Mouse (Mus musculus) G1E (cell line): ENCODE results near the gene Snrpa.

Experiments used
- CTCF ChIP-seq: IDR thresholded peaks from 2 replicates; pipeline ENCODE4 v1.5.1; 2012; ENCODE audit warnings: low read depth, low read length, inconsistent platforms, mixed read lengths
- GATA1 ChIP-seq: IDR thresholded peaks from 2 replicates; pipeline ENCODE4 v1.6.1; 2012; ENCODE audit warnings: borderline replicate concordance, low read length, inconsistent platforms, mixed read lengths
- GATA2 ChIP-seq: IDR thresholded peaks from 2 replicates; pipeline ENCODE4 v1.6.1; 2012; ENCODE audit warnings: low read depth, low read length, inconsistent platforms, borderline replicate concordance
- POLR2AphosphoS5 ChIP-seq: IDR thresholded peaks from 2 replicates; pipeline ENCODE4 v1.6.1; 2012; ENCODE audit warnings: low read depth, low read length, inconsistent platforms; ENCODE audit not compliant: insufficient replicate concordance
- TAL1 ChIP-seq: conservative IDR thresholded peaks from 2 replicates; pipeline ENCODE4 v1.6.1; 2012; ENCODE audit warnings: low read depth, low read length, inconsistent platforms, mixed read lengths

DNA sequence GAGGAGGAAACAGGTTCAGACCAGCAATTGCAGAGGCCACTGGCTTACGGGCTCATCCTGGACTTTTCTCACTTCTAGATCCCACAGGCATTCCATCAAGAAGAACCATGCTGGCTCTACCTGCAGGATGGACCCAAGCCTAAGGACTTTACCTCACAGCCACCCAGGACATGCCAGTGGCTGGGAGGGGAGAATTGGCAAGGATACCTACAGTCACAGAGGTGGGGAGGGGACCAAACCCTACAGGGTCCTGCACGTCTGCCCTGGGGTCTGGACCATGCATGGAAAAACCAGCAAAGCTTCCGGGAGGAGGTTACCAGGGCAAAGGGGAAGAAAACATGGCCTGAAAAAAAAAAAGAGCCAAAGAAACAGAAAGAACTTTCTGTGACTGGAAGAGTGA lies 25.1 kb downstream of the Snrpa start:
- TF ChIP-seq CTCF (no peak), TAL1 (no peak), GATA2 (no peak), POLR2AphosphoS5 (no peak), GATA1 (no peak)
